Mouse (Mus musculus) small intestine, adult 2 months (tissue): ENCODE measurements around the gene Ttn. TPM values are rescaled to one million over a fixed set of nuclear protein-coding genes. Genes with fewer than 3 reads are reported as not detected.

Experiments
- H3K27ac ChIP-seq: fragments of 200-500 bp; 2 replicates; pipeline ENCODE4 v1.5.1; 2012; ENCODE audit warnings: low read depth, low read length, control low read depth, inconsistent platforms; ENCODE audit not compliant: insufficient read depth
- H3K27me3 ChIP-seq: fragments of 200-500 bp; 2 replicates; pipeline ENCODE4 v1.6.1; 2012; ENCODE audit warnings: mild to moderate bottlenecking, moderate library complexity, low read length, inconsistent platforms; ENCODE audit not compliant: control insufficient read depth, insufficient read depth
- H3K36me3 ChIP-seq: fragments of 200-500 bp; 2 replicates; pipeline ENCODE4 v1.6.1; 2012; ENCODE audit warnings: mild to moderate bottlenecking, low read length, control low read depth, inconsistent platforms; ENCODE audit not compliant: control insufficient read depth, insufficient read depth
- H3K4me1 ChIP-seq: fragments of 200-500 bp; 2 replicates; pipeline ENCODE4 v1.6.1; 2012; ENCODE audit warnings: low read length, inconsistent platforms, mixed read lengths; ENCODE audit not compliant: control insufficient read depth, insufficient read depth, insufficient read length
- H3K4me3 ChIP-seq: fragments of 200-500 bp; 2 replicates; pipeline ENCODE4 v1.5.1; 2012; ENCODE audit warnings: low read depth, mild to moderate bottlenecking, control low read depth, inconsistent platforms, low read length, moderate library complexity
- CTCF ChIP-seq: fragments of 200-500 bp; IDR thresholded peaks from 2 replicates; pipeline ENCODE4 v1.5.1; 2012; ENCODE audit warnings: low read depth, mild to moderate bottlenecking, control low read depth, inconsistent platforms, low read length, moderate library complexity, mixed read lengths; ENCODE audit not compliant: insufficient replicate concordance, insufficient read length; ENCODE audit errors: extremely low read depth
- POLR2A ChIP-seq: fragments of 200-500 bp; IDR thresholded peaks from 2 replicates; pipeline ENCODE4 v1.6.1; 2012; ENCODE audit warnings: low read depth, mild to moderate bottlenecking, control low read depth, inconsistent platforms, low read length, moderate library complexity
- WGBS: fragments of 180-500 bp; shearing (Covaris S2); methylation state at CpG from one replicate; pipeline ENCODE4 v1.1.7; 2018; 5-methylcytosine and 5-hydroxymethylcytosine counted together
- polyA plus RNA-seq: library from polyadenylated mRNA; depleted of rRNA; stranded (reverse); fragments of >200 nt; gene quantifications from 2 replicates; pipeline ENCODE4 v1.2.3, GENCODE M21; 2012

The Ttn gene
- polyA plus RNA-seq, 1 experiment, result 0.01 TPM

DNA sequence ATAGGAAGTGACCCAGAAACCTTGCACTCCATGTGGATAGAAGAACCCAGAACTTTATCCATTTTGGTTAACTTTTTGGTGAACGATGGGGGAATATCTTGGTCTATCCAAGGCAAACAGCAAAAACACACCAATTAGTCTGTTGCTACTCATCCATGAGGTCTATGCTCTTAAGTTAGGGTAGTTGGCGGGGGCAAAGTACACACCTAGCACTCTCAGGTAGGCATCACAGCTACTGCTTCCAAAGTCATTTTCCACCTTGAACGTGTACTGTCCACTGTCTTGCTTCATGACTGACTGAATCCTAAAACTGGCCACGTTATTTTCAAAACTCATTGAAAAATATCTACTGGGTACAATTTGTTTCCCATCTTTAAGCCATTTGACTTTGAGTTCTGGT is 87.0 kb downstream of the Ttn start:
- H3K27me3 ChIP-seq, result no peaks in the 10 kb centered on the region
- H3K36me3 ChIP-seq, result no peaks in the 10 kb centered on the region
- no peak overlapping the region for H3K4me3 ChIP-seq
- no peak overlapping the region for H3K27ac ChIP-seq
- no peak for TF ChIP-seq CTCF
- no peaks in the 10 kb centered on the region for H3K4me1 ChIP-seq
- WGBS, result 88% methylated on average over 4 of the region's 4 CpGs

- TF ChIP-seq POLR2A, result no peak
- TF ChIP-seq CTCF, result no peak
- H3K4me3 ChIP-seq, result no peak overlapping the region
- H3K4me1 ChIP-seq, result no peaks in the 10 kb centered on the region
- H3K27me3 ChIP-seq, result no peaks in the 10 kb centered on the region
- no peaks in the 10 kb centered on the region for H3K36me3 ChIP-seq
- WGBS, result 76% methylated on average over 7 of the region's 7 CpGs
- H3K27ac ChIP-seq, result no peak overlapping the region
Measured at GRCm38 (mm10) chr2:76888721-76889120, 93.6 kb downstream of the Ttn start.

DNA sequence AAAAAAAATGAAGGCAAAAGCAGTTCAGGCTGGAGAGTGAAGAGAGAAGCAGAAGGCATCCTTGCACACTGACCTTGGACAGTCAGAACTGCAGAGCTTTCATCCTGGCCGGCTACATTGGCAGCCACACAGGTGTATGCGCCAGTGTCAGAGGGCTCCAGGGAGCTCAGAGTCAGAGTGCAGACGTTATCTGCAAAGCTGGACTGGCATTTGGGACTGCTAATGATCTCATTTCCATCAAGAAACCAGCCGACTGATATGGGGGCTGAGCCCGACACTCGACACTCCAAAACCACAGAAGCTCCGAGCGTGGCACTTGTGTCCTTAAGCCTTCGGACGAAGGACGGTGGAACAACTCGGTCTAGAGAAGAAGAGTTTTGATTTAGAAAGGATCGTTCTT is 96.5 kb downstream of the Ttn start:
- Histone ChIP-seq H3K27ac (no peak overlapping the region), H3K4me1 (no peaks in the 10 kb centered on the region), H3K4me3 (no peak overlapping the region), H3K27me3 (no peaks in the 10 kb centered on the region), H3K36me3 (no peaks in the 10 kb centered on the region)
- WGBS, result 78% methylated on average over 13 of the region's 13 CpGs
- no peak for TF ChIP-seq CTCF
- no peak for TF ChIP-seq POLR2A

- no peaks in the 10 kb centered on the region for H3K27me3 ChIP-seq
- no peak overlapping the region for H3K4me3 ChIP-seq
- WGBS, result 77% methylated on average over 12 of the region's 12 CpGs
- H3K27ac ChIP-seq, result no peak overlapping the region
- TF ChIP-seq CTCF, result no peak
- TF ChIP-seq POLR2A, result no peak
- no peaks in the 10 kb centered on the region for H3K4me1 ChIP-seq
- H3K36me3 ChIP-seq, result no peaks in the 10 kb centered on the region
Measured at GRCm38 (mm10) chr2:76881406-76881805, 100.9 kb downstream of the Ttn start.

- Histone ChIP-seq H3K27ac (no peak overlapping the region), H3K27me3 (no peaks in the 10 kb centered on the region), H3K36me3 (no peaks in the 10 kb centered on the region), H3K4me3 (no peak overlapping the region), H3K4me1 (no peaks in the 10 kb centered on the region)
- no peak for TF ChIP-seq POLR2A
- TF ChIP-seq CTCF, result no peak
- WGBS, result 87% methylated on average over 12 of the region's 12 CpGs
Measured at GRCm38 (mm10) chr2:76875587-76875986, 106.8 kb downstream of the Ttn start.

GRCm38 (mm10) chr2:76866928-76867327 is 115.4 kb downstream of the Ttn start:
- H3K27me3 ChIP-seq, result no peaks in the 10 kb centered on the region
- no peaks in the 10 kb centered on the region for H3K4me1 ChIP-seq
- no peak for TF ChIP-seq CTCF
- TF ChIP-seq POLR2A, result no peak
- H3K27ac ChIP-seq, result no peak overlapping the region
- 15% methylated on average over 4 of the region's 4 CpGs for WGBS
- no peaks in the 10 kb centered on the region for H3K36me3 ChIP-seq
- H3K4me3 ChIP-seq, result no peak overlapping the region

DNA sequence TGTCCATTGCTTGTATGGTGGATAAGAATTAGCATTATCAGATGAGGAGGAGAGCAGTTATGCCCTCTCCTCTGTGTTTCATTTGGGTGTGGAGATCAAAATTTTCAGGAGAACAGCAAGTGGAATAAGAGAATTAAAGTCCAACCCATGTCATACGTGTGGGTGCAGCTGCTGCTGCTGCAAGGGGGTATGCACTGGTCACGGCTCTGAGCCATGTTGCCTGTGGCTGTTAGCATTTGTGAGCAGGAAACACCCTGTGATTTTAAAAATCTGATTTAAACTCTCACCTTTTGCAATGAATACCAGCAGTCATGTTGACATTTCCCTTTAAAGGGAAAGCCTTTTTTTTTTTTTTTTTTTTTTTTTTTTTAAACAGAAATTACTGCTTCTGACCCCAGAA is 116.8 kb downstream of the Ttn start:
- 79% methylated on average over 2 of the region's 2 CpGs for WGBS
- no peak overlapping the region for H3K4me3 ChIP-seq
- no peaks in the 10 kb centered on the region for H3K36me3 ChIP-seq
- no peak overlapping the region for H3K27ac ChIP-seq
- no peaks in the 10 kb centered on the region for H3K4me1 ChIP-seq
- no peak for TF ChIP-seq POLR2A
- no peak for TF ChIP-seq CTCF
- H3K27me3 ChIP-seq, result no peaks in the 10 kb centered on the region

GRCm38 (mm10) chr2:76861327-76861726 is 121.0 kb downstream of the Ttn start:
- TF ChIP-seq CTCF, result no peak
- TF ChIP-seq POLR2A, result no peak
- no peaks in the 10 kb centered on the region for H3K36me3 ChIP-seq
- H3K4me1 ChIP-seq, result no peaks in the 10 kb centered on the region
- H3K27me3 ChIP-seq, result no peaks in the 10 kb centered on the region
- H3K4me3 ChIP-seq, result no peak overlapping the region
- H3K27ac ChIP-seq, result no peak overlapping the region
